Mouse (Mus musculus): ENCODE measurements at regions not wholly inside any gene's neighbourhood (a gene's known extent, or its start where the extent isn't known, plus 50 kb on each side); places are given as distances from the start of the nearest gene placed in this dataset.
"Not testable (repeated sequence)": the region's sequence is repeated elsewhere in the genome, so short reads cannot be mapped to it uniquely, and the experiment has no call there.

GRCm38 (mm10) chr16:76499686-76500400 lies 126.2 kb upstream of the Nrip1 start:
- ATAC-seq (ENCODE audit: insufficient number of reproducible peaks, low FRiP score, low TSS enrichment, low read depth) = no peak
- Histone ChIP-seq H3K4me1 (no peaks in the 10 kb centered on the region), H3K27me3 (no peaks in the 10 kb centered on the region), H3K9me3 (no peaks in the 10 kb centered on the region), H3K27ac (no peak overlapping the region), H3K4me2 (no peak overlapping the region), H3K9ac (no peak overlapping the region), H3K4me3 (no peak overlapping the region), H3K36me3 (no peaks in the 10 kb centered on the region)
- WGBS = 62% methylated on average over 8 of the region's 8 CpGs

GRCm38 (mm10) chr16:76498233-76498632 lies 124.6 kb upstream of the Nrip1 start:
- no peak overlapping the region for H3K27ac ChIP-seq
- H3K4me1 ChIP-seq = no peaks in the 10 kb centered on the region
- WGBS = 66% methylated on average over 2 of the region's 2 CpGs
- no peak overlapping the region for H3K9ac ChIP-seq
- H3K4me2 ChIP-seq = no peak overlapping the region
- no peaks in the 10 kb centered on the region for H3K27me3 ChIP-seq
- no peak for ATAC-seq (ENCODE audit: insufficient number of reproducible peaks, low FRiP score, low TSS enrichment, low read depth)
- H3K9me3 ChIP-seq = no peaks in the 10 kb centered on the region
- H3K36me3 ChIP-seq = no peaks in the 10 kb centered on the region
- no peak overlapping the region for H3K4me3 ChIP-seq

- Histone ChIP-seq H3K4me2 (no peak overlapping the region), H3K27me3 (no peaks in the 10 kb centered on the region), H3K9ac (no peak overlapping the region), H3K9me3 (no peaks in the 10 kb centered on the region), H3K4me3 (no peak overlapping the region), H3K27ac (no peak overlapping the region), H3K36me3 (no peaks in the 10 kb centered on the region), H3K4me1 (no peaks in the 10 kb centered on the region)
- ATAC-seq (ENCODE audit: insufficient number of reproducible peaks, low FRiP score, low TSS enrichment, low read depth) = no peak
- WGBS = 75% methylated on average over 12 of the region's 12 CpGs
Measured at GRCm38 (mm10) chr16:76497041-76497808, 123.6 kb upstream of the Nrip1 start.

GRCm38 (mm10) chr16:76483419-76483818 lies 109.8 kb upstream of the Nrip1 start:
- Histone ChIP-seq H3K9me3 (no peaks in the 10 kb centered on the region), H3K27ac (no peak overlapping the region), H3K27me3 (no peaks in the 10 kb centered on the region), H3K4me1 (no peaks in the 10 kb centered on the region), H3K4me3 (no peak overlapping the region), H3K4me2 (no peak overlapping the region), H3K36me3 (no peaks in the 10 kb centered on the region), H3K9ac (no peak overlapping the region)
- 88% methylated on average over 5 of the region's 5 CpGs for WGBS
- no peak for ATAC-seq (ENCODE audit: insufficient number of reproducible peaks, low FRiP score, low TSS enrichment, low read depth)

GRCm38 (mm10) chr16:76481966-76482365 lies 108.3 kb upstream of the Nrip1 start:
- 88% methylated on average over 4 of the region's 4 CpGs for WGBS
- H3K4me2 ChIP-seq = no peak overlapping the region
- no peak overlapping the region for H3K27ac ChIP-seq
- H3K36me3 ChIP-seq = no peaks in the 10 kb centered on the region
- ATAC-seq (ENCODE audit: insufficient number of reproducible peaks, low FRiP score, low TSS enrichment, low read depth) = no peak
- no peaks in the 10 kb centered on the region for H3K9me3 ChIP-seq
- no peak overlapping the region for H3K4me3 ChIP-seq
- H3K4me1 ChIP-seq = no peaks in the 10 kb centered on the region
- H3K9ac ChIP-seq = no peak overlapping the region
- H3K27me3 ChIP-seq = no peaks in the 10 kb centered on the region

- WGBS = 71% methylated on average over 8 of the region's 8 CpGs
- no peak overlapping the region for H3K9ac ChIP-seq
- no peaks in the 10 kb centered on the region for H3K27me3 ChIP-seq
- no peaks in the 10 kb centered on the region for H3K4me1 ChIP-seq
- no peak overlapping the region for H3K27ac ChIP-seq
- no peaks in the 10 kb centered on the region for H3K36me3 ChIP-seq
- no peak for ATAC-seq (ENCODE audit: insufficient number of reproducible peaks, low FRiP score, low TSS enrichment, low read depth)
- H3K4me2 ChIP-seq = no peak overlapping the region
- no peaks in the 10 kb centered on the region for H3K9me3 ChIP-seq
- no peak overlapping the region for H3K4me3 ChIP-seq
Measured at GRCm38 (mm10) chr16:76477474-76477873, 103.8 kb upstream of the Nrip1 start.

- Histone ChIP-seq H3K4me1 (no peaks in the 10 kb centered on the region), H3K4me3 (no peak overlapping the region), H3K9me3 (no peaks in the 10 kb centered on the region), H3K9ac (no peak overlapping the region), H3K27ac (no peak overlapping the region), H3K27me3 (no peaks in the 10 kb centered on the region), H3K4me2 (no peak overlapping the region), H3K36me3 (no peaks in the 10 kb centered on the region)
- no peak for ATAC-seq (ENCODE audit: insufficient number of reproducible peaks, low FRiP score, low TSS enrichment, low read depth)
- 86% methylated on average over 6 of the region's 6 CpGs for WGBS
Measured at GRCm38 (mm10) chr16:76474481-76474880, 100.9 kb upstream of the Nrip1 start.

GRCm38 (mm10) chr16:76472386-76472785 lies 98.8 kb upstream of the Nrip1 start:
- H3K36me3 ChIP-seq = no peaks in the 10 kb centered on the region
- H3K27me3 ChIP-seq = no peaks in the 10 kb centered on the region
- no peak overlapping the region for H3K27ac ChIP-seq
- no peak overlapping the region for H3K4me2 ChIP-seq
- no peak overlapping the region for H3K4me3 ChIP-seq
- H3K9ac ChIP-seq = no peak overlapping the region
- ATAC-seq (ENCODE audit: insufficient number of reproducible peaks, low FRiP score, low TSS enrichment, low read depth) = no peak
- no peaks in the 10 kb centered on the region for H3K4me1 ChIP-seq
- no peaks in the 10 kb centered on the region for H3K9me3 ChIP-seq
- 75% methylated on average over 3 of the region's 3 CpGs for WGBS

GRCm38 (mm10) chr16:76471081-76471480 lies 97.5 kb upstream of the Nrip1 start:
- Histone ChIP-seq H3K9ac (no peak overlapping the region), H3K4me3 (no peak overlapping the region), H3K27me3 (no peaks in the 10 kb centered on the region), H3K36me3 (no peaks in the 10 kb centered on the region), H3K4me2 (no peak overlapping the region), H3K4me1 (no peaks in the 10 kb centered on the region), H3K9me3 (no peaks in the 10 kb centered on the region), H3K27ac (no peak overlapping the region)
- no peak for ATAC-seq (ENCODE audit: insufficient number of reproducible peaks, low FRiP score, low TSS enrichment, low read depth)
- 60% methylated on average over 3 of the region's 3 CpGs for WGBS

GRCm38 (mm10) chr16:76459521-76459920 lies 85.9 kb upstream of the Nrip1 start:
- Histone ChIP-seq H3K36me3 (no peaks in the 10 kb centered on the region), H3K27me3 (no peaks in the 10 kb centered on the region), H3K4me2 (no peak overlapping the region), H3K4me1 (no peaks in the 10 kb centered on the region; the same call in 1 of the 2 replicates), H3K9ac (no peak overlapping the region), H3K4me3 (no peak overlapping the region), H3K9me3 (no peaks in the 10 kb centered on the region), H3K27ac (no peak overlapping the region)
- no peak for ATAC-seq (ENCODE audit: insufficient number of reproducible peaks, low FRiP score, low TSS enrichment, low read depth)
- WGBS = 91% methylated on average over 1 of the region's 1 CpGs

GRCm38 (mm10) chr16:76456300-76456599 lies 82.6 kb upstream of the Nrip1 start:
- H3K4me2 ChIP-seq; H3K36me3 ChIP-seq; H3K27me3 ChIP-seq; ATAC-seq (ENCODE audit: insufficient number of reproducible peaks, low FRiP score, low TSS enrichment, low read depth); H3K9ac ChIP-seq; H3K27ac ChIP-seq; H3K4me3 ChIP-seq; H3K9me3 ChIP-seq; H3K4me1 ChIP-seq: not testable (repeated sequence)
- 90% methylated on average over 2 of the region's 2 CpGs for WGBS

GRCm38 (mm10) chr16:76455499-76456299 lies 82.1 kb upstream of the Nrip1 start:
- Histone ChIP-seq H3K27ac (no peak overlapping the region), H3K9me3 (no peaks in the 10 kb centered on the region), H3K9ac (no peak overlapping the region), H3K4me1 (peaks cover 7% of the 10 kb centered on the region; the same call in 1 of the 2 replicates), H3K4me2 (no peak overlapping the region), H3K27me3 (no peaks in the 10 kb centered on the region), H3K4me3 (no peak overlapping the region), H3K36me3 (no peaks in the 10 kb centered on the region)
- no peak for ATAC-seq (ENCODE audit: insufficient number of reproducible peaks, low FRiP score, low TSS enrichment, low read depth)
- 71% methylated on average over 9 of the region's 9 CpGs for WGBS

Measured in limb, embryonic 15.5 days (tissue).